Mouse (Mus musculus) midbrain, postnatal 0 days (tissue): ENCODE measurements around the gene Slc7a1. TPM values are rescaled to one million over a fixed set of nuclear protein-coding genes. Genes with fewer than 3 reads are reported as not detected.

Source experiments
- ATAC-seq: fragments of 200-750 bp; cut with Nextera tagmentation; 2 replicates; pipeline ENCODE4 v1.8.0; 2017; ENCODE audit warnings: moderate number of reproducible peaks, mild to moderate bottlenecking, moderate TSS enrichment, moderate library complexity; ENCODE audit not compliant: low FRiP score
- DNase-seq: peaks from one replicate; pipeline ENCODE4 v3.0.0-alpha.2; 2015; ENCODE audit warnings: low spot score
- H3K27ac ChIP-seq: fragments of 300-500 bp; sonication (generic); 2 replicates; pipeline ENCODE4 v1.5.1; 2014; ENCODE audit warnings: low read depth, mild to moderate bottlenecking, low read length, mixed read lengths
- H3K27me3 ChIP-seq: fragments of 300-500 bp; sonication (generic); 2 replicates; pipeline ENCODE4 v1.6.1; 2014; ENCODE audit warnings: low read length, control low read depth, mixed read lengths; ENCODE audit not compliant: insufficient read depth
- H3K36me3 ChIP-seq: fragments of 300-500 bp; sonication (generic); 2 replicates; pipeline ENCODE4 v1.6.1; 2014; ENCODE audit warnings: low read length, control low read depth, mixed read lengths; ENCODE audit not compliant: insufficient read depth
- H3K4me1 ChIP-seq: fragments of 300-500 bp; sonication (generic); 2 replicates; pipeline ENCODE4 v1.6.1; 2014; ENCODE audit warnings: mild to moderate bottlenecking, control low read depth, antibody characterized with exemption, low read length, mixed read lengths; ENCODE audit not compliant: insufficient read depth
- H3K4me2 ChIP-seq: fragments of 300-500 bp; sonication (generic); 2 replicates; pipeline ENCODE4 v1.6.1; 2014; ENCODE audit warnings: low read depth, mild to moderate bottlenecking, low read length, mixed read lengths; ENCODE audit not compliant: poor library complexity, severe bottlenecking
- H3K4me3 ChIP-seq: fragments of 300-500 bp; sonication (generic); 2 replicates; pipeline ENCODE4 v1.5.1; 2014; ENCODE audit warnings: low read depth, mild to moderate bottlenecking, low read length, moderate library complexity
- H3K9ac ChIP-seq: fragments of 300-500 bp; sonication (generic); replicated peaks from 2 replicates; pipeline ENCODE4 v1.6.1; 2014; ENCODE audit warnings: mild to moderate bottlenecking, low read length, moderate library complexity, mixed read lengths; ENCODE audit not compliant: poor library complexity, severe bottlenecking
- H3K9me3 ChIP-seq: fragments of 300-500 bp; sonication (generic); 2 replicates; pipeline ENCODE4 v1.6.1; 2016; ENCODE audit warnings: low read length, control low read depth
- CTCF ChIP-seq: IDR thresholded peaks from 2 replicates; pipeline ENCODE4 v1.5.1; 2016; ENCODE audit warnings: antibody characterized with exemption, mild to moderate bottlenecking
- WGBS: fragments of 180-500 bp; shearing (Covaris S2); extraction: QIAGEN DNeasy Blood & Tissue Kit; methylation state at CpG from one replicate; pipeline ENCODE4 v1.1.7; 2014; 5-methylcytosine and 5-hydroxymethylcytosine counted together
- polyA plus RNA-seq: library from polyadenylated mRNA; unstranded; fragments of >200 nt; fragmentation: Nextera tagmentation; extraction: Ambion mirVana; gene quantifications from 2 replicates; pipeline ENCODE4 v1.2.1, GENCODE M21; 2015
- total RNA-seq: library from RNA; depleted of rRNA; stranded (reverse); fragments of >200 nt; gene quantifications from 2 replicates; pipeline ENCODE4 v1.2.3, GENCODE M21; 2014

The Slc7a1 gene
- total and polyA plus RNA-seq, 2 experiments from 2014 or later: 33.8 to 49.8 TPM

- TF ChIP-seq CTCF: no peak
- Histone ChIP-seq H3K4me3 (peak overlapping the region; percentile 77), H3K27me3 (no peaks in the 10 kb centered on the region), H3K4me1 (no peaks in the 10 kb centered on the region), H3K36me3 (no peaks in the 10 kb centered on the region), H3K27ac (peak overlapping the region; percentile 79), H3K9me3 (no peaks in the 10 kb centered on the region), H3K9ac (peak overlapping the region; percentile 81), H3K4me2 (peak overlapping the region; percentile 84)
- peak; percentile 68 for DNase-seq
- ATAC-seq: peak; percentile 85
- WGBS: 2% methylated on average over 55 of the region's 58 CpGs
These were observed 691 bp downstream of the Slc7a1 start for GRCm38 (mm10) chr5:148398766-148399659.

DNA sequence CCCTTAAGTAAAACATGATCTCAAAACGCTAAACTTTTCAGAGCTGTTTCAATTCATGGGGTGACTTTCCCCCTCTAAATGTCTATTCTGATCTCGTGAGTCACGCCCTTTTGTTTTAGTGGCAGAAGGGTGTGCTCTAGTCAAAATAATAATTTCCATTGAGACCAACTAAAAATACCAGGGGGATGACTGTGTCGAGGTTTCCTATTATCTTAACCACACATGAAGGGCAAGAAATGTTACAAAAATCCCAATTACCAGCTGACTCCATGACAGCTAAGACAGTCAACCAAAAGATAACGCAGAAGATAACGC is 1.3 kb downstream of the Slc7a1 start:
- Histone ChIP-seq H3K4me1 (no peaks in the 10 kb centered on the region), H3K9me3 (no peaks in the 10 kb centered on the region), H3K27me3 (no peaks in the 10 kb centered on the region), H3K27ac (no peak overlapping the region), H3K9ac (no peak overlapping the region), H3K36me3 (no peaks in the 10 kb centered on the region), H3K4me2 (peak overlapping the region; percentile 84), H3K4me3 (peak overlapping the region; percentile 77)
- ATAC-seq: no peak
- no peak for DNase-seq
- WGBS: 42% methylated on average over 6 of the region's 6 CpGs
- TF ChIP-seq CTCF: no peak

DNA sequence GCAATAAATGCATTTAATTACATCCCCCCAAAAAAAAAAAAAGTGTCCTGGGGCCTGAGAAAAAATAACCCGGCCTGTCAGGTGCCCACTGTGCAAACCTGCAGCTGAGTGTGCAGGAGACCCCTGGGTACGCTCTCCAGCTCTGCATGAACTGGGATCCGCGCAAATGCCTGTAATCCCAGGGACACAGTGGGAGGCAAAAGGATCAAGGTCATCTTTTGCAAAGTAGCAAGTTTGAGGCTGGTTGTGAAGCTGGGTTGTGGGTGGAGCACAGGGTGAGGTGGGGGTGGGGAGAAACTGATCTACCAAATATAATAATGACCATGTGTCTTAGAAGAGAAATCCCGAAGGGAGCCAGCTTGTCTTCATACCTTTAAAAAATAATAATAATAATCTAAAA is 1.8 kb downstream of the Slc7a1 start:
- Histone ChIP-seq H3K27me3 (no peaks in the 10 kb centered on the region), H3K9ac (no peak overlapping the region), H3K4me1 (no peaks in the 10 kb centered on the region), H3K9me3 (no peaks in the 10 kb centered on the region), H3K36me3 (no peaks in the 10 kb centered on the region), H3K4me3 (no peak overlapping the region), H3K27ac (no peak overlapping the region), H3K4me2 (peak overlapping the region; percentile 84)
- no peak for ATAC-seq
- no peak for DNase-seq
- WGBS: 36% methylated on average over 5 of the region's 5 CpGs
- no peak for TF ChIP-seq CTCF

GRCm38 (mm10) chr5:148397418-148397817 is 2.3 kb downstream of the Slc7a1 start:
- Histone ChIP-seq H3K36me3 (no peaks in the 10 kb centered on the region), H3K4me1 (no peaks in the 10 kb centered on the region), H3K9ac (no peak overlapping the region), H3K4me2 (no peak overlapping the region), H3K9me3 (no peaks in the 10 kb centered on the region), H3K27me3 (no peaks in the 10 kb centered on the region), H3K4me3 (no peak overlapping the region), H3K27ac (no peak overlapping the region)
- WGBS: 91% methylated on average over 4 of the region's 4 CpGs
- TF ChIP-seq CTCF: no peak
- no peak for DNase-seq
- no peak for ATAC-seq

DNA sequence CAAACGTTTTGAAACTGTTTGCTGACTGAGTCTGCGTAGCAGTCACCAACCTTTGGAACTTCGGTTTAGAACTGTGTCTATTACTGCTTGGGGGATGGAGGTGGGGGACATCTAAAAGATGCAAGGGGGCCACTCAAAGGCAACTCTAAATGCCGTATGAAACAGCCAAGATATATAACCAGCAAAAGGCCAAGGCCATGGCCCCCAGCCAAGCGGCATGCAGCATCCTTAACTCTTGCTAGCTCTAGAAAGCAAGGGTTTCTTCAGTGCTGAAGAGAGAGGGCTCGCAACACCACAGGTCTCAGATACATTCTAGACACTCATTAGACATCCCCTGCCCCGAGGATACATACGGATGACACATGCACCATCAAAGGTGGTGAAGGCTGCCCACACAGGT is 6.4 kb downstream of the Slc7a1 start:
- WGBS: 88% methylated on average over 8 of the region's 8 CpGs
- H3K4me3 ChIP-seq: no peak overlapping the region
- no peak for ATAC-seq

GRCm38 (mm10) chr5:148392831-148393230 is 6.9 kb downstream of the Slc7a1 start:
- H3K4me1 ChIP-seq: no peaks in the 10 kb centered on the region
- no peaks in the 10 kb centered on the region for H3K27me3 ChIP-seq
- no peaks in the 10 kb centered on the region for H3K9me3 ChIP-seq
- no peak for TF ChIP-seq CTCF
- 0 out of 2 replicates have a peak, but pooled peaks cover 2% of the 10 kb centered on the region for H3K36me3 ChIP-seq
- no peak overlapping the region for H3K9ac ChIP-seq
- H3K27ac ChIP-seq: no peak overlapping the region
- no peak for DNase-seq
- 77% methylated on average over 6 of the region's 6 CpGs for WGBS
- no peak for ATAC-seq
- H3K4me3 ChIP-seq: no peak overlapping the region
- H3K4me2 ChIP-seq: no peak overlapping the region

More for the DNA sequence above, 6.4 kb downstream of the Slc7a1 start:
- DNase-seq: no peak
- no peaks in the 10 kb centered on the region for H3K27me3 ChIP-seq
- no peaks in the 10 kb centered on the region for H3K4me1 ChIP-seq
- TF ChIP-seq CTCF: no peak
- no peak overlapping the region for H3K9ac ChIP-seq
- H3K36me3 ChIP-seq: 0 out of 2 replicates have a peak, but pooled peaks cover 2% of the 10 kb centered on the region
- H3K4me2 ChIP-seq: no peak overlapping the region
- H3K9me3 ChIP-seq: no peaks in the 10 kb centered on the region
- no peak overlapping the region for H3K27ac ChIP-seq
